Mouse (Mus musculus) thymus, postnatal 10 days (tissue): ENCODE results near the gene Ccdc86.
A peak's percentile ranks its signal among the peaks of the same experiment; 100 is the strongest.

Experiments used
- DNase-seq, 2 experiments: peaks; one replicate each; pipeline ENCODE4 v3.0.0; 2021; ENCODE audit warnings: low spot score in 2 of 2

Ccdc86 gene

DNA sequence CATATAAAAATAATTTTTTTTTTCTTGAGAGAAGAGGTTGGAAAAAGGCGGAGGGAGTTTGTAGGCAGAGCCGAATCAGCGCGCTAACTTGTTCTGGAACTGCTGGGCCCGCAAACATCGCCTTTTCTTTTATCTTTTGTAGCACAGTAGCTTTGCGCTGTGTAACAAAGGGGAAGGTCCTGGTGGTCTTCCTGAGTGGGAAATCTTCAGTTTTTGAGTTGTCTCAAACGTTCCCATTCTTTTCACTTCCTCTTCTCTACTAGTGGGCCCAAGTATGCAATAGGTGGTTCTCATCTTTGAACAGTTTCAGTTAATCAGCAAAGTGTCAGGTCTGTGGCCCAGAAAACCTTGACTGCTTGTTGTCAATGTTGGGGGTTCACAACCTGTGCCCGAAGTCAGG lies 492 bp upstream of the Ccdc86 start:
- no peak for DNase-seq

GRCm38 (mm10) chr19:10948416-10948815 lies 650 bp downstream of the Ccdc86 start:
- DNase-seq: peak; percentile 9 to 16

- no peak for DNase-seq
Measured at GRCm38 (mm10) chr19:10947219-10947618, 1.8 kb downstream of the Ccdc86 start.

GRCm38 (mm10) chr19:10946506-10946905 lies 2.6 kb downstream of the Ccdc86 start:
- no peak for DNase-seq

- no peak for DNase-seq
Measured at GRCm38 (mm10) chr19:10943955-10944354, 5.1 kb downstream of the Ccdc86 start.

DNA sequence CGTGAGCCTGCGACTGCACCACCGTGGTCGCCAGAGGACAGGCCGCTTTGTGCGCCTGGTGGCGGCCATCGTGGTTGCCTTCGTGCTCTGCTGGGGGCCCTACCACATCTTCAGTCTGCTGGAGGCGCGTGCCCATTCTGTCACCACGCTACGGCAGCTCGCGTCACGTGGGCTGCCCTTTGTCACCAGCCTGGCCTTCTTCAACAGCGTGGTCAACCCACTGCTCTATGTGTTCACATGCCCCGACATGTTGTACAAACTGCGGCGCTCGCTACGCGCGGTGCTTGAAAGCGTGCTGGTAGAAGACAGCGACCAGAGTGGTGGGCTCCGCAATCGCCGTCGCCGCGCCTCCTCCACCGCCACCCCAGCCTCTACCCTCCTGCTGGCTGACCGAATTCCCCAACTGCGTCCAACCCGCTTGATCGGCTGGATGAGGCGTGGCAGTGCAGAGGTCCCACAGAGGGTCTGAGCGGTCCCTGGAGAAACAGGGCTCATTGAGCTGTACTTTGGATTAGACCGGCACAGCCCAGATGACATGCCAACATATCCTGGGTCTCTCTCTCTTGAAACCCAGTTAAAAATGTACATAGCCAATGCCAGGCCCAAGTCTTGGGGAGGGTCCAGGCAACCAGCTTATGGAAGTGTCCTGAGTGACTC lies 8.1 kb downstream of the Ccdc86 start:
- no peak for DNase-seq

DNA sequence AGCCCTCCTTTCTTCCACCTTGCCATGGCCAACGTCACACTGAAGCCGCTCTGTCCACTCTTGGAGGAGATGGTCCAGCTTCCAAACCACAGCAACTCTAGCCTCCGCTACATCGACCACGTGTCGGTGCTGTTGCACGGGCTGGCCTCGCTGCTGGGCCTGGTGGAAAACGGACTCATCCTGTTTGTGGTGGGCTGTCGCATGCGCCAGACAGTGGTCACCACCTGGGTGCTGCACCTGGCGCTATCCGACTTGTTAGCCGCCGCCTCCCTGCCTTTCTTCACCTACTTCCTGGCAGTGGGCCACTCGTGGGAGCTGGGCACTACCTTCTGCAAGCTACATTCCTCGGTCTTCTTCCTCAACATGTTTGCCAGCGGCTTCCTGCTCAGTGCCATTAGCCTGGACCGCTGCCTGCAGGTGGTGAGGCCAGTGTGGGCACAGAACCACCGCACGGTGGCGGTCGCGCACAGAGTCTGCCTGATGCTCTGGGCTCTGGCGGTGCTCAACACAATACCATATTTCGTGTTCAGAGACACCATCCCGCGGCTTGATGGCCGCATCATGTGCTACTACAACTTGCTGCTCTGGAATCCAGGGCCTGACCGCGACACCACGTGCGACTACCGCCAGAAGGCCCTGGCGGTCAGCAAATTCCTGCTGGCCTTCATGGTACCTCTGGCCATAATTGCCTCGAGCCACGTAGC lies 8.8 kb downstream of the Ccdc86 start:
- peak; percentile 34 to 66 for DNase-seq

DNA sequence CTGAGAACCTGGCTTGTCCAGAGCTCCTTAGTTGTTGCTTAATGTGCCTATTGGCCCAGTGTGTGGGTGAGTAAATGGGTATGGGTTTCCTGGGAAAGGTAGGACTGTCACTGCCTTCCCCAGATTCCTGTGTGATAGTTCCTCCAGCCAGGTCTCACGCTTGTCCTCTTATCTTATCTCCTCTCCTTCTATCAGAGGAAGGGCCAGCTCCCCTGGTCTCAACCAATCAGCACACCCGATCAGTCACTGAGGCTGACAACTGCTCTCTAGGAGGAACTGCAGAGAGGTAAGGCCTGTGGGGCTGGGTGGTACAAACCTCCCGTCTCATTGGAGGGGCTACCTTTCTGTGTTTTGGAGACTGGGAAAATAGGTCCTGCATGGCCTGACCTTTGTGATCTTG lies 10.3 kb downstream of the Ccdc86 start:
- DNase-seq: no peak

DNA sequence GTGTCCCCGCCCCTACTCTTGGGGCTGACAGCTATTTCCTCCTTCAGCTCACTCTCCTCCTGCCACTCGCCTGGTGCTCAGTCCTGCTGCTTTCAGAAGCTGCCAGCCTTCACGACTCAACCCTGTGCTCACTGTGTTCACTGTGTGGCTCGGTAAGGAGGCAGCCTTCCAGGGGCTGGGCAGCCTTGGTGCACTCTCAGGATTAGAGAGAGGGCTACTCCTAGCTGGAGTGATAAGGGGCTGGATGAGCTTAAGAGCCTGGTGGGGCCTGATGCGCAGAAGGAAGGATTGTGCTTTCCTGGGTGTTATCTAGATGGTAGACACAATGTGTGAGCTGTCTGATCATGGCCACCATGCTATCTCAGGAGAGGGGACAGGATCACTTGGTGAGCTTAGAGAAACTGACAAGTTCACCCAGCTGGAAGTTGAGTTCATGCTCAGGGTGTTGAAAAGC lies 11.9 kb downstream of the Ccdc86 start, which contains the start of gene Ptgdr2:
Gene Ptgdr2, plus strand, starts transcription at position 51 of the 454 bp plus-strand sequence.
- no peak for DNase-seq

DNA sequence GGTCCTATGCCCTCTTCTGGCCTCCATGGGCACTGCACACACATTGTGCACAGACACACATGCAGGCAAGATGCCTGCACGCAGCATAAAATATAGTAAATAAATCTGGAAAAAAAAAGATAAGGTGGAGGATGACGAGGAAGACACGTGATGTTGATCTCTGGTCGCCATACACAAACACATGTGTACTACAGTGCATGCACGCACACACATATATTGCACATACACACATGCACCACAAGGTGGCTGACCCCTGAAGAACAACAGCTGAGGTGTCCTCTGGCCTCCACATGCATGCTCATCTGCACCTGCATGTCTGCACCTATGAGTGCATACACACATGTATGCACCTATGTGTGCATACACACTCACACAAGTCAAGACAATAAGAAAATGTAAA lies 13.0 kb downstream of the Ccdc86 start:
- no peak for DNase-seq

GRCm38 (mm10) chr19:10935029-10935428 lies 14.0 kb downstream of the Ccdc86 start:
- no peak for DNase-seq

DNA sequence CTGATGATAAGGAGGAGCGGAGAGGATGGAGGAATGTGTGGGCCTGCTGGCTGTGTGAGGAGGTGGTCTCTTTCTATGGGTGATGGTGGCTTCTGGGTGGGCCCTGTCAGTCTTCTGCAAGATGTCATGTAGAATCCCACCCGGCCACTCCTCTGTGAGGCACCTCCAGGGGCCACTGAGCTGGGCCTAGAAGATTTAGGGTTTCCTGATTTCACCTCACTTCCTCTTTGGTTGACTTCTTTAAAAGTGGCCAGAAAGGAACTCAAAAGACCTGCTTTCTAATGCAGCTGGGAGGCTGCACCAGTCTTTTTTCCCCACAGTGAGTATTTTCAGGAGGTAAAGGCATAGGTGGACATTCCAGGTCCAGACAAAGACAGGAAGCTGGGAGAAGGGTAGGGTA lies 18.4 kb downstream of the Ccdc86 start:
- DNase-seq: no peak

GRCm38 (mm10) chr19:10926666-10927065 lies 22.4 kb downstream of the Ccdc86 start:
- DNase-seq: no peak

GRCm38 (mm10) chr19:10926123-10926621 lies 22.9 kb downstream of the Ccdc86 start:
- no peak for DNase-seq

DNA sequence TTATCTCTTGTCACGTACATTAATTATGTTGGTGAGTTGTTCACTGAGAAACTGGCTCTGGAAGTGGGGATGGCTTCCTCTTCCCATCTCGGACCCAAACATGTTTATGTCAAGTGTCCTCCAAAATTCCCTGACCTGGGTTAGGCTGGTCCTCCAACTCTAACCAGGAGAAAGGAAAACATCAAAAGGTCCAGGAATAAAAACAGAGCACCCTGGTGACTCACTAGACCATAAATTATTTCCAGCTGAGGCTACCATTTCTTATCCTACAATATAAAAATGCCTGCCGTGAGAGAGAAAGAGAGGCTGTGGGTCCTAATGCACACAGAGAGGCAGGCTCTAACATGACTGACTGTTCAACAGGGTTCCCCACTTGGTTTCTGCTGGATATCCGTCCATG lies 24.8 kb downstream of the Ccdc86 start:
- DNase-seq: no peak

- no peak for DNase-seq
Measured at GRCm38 (mm10) chr19:10921058-10921457, 28.0 kb downstream of the Ccdc86 start.

- DNase-seq: no peak
Measured at GRCm38 (mm10) chr19:10920532-10920931, 28.5 kb downstream of the Ccdc86 start, which contains the start of gene Zp1. TSS of gene Zp1 (minus strand) at chr19:10920632.

GRCm38 (mm10) chr19:10918321-10918991 lies 30.6 kb downstream of the Ccdc86 start:
- DNase-seq: no peak

DNA sequence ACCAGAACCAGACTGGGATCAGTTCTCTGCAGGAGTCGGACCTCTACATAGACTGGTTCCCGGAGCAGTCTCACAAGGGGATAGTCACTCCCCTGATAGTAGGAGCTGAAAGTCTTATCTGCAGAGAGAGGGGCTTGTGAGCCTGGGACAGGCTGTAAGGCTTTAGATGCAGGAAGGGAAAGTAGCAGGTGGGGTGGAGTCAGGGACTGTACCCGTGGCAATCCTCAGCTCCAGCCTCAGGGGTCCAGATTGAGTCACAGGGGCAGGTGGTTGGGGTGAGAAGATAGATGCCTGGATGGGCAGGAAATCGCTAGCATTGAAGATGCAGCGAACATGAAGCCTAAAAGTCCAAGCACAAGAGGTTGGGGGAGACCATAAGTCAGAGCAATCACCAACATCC lies 32.6 kb downstream of the Ccdc86 start:
- no peak for DNase-seq

DNA sequence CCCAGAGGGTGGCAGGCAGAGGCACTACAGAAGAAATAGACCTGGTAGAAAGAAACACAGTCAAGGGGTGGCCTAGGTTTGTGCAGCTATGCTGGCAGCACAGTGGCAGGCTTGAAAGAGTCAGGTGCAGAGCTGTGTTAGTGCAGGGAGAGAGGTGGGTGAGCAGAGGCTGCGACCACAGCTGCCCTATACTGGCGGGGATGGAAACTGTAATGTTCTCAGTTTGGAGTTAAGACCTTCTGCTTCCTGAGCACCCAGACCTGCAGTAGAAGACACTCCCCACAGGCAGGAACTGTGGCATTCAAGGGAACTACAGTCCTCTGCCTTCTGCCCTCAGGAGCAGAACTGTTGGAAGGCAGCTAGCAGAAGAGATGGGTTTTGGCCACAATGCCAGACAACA lies 34.2 kb downstream of the Ccdc86 start:
- DNase-seq: no peak

GRCm38 (mm10) chr19:10914291-10914690 lies 34.8 kb downstream of the Ccdc86 start:
- DNase-seq: no peak

DNA sequence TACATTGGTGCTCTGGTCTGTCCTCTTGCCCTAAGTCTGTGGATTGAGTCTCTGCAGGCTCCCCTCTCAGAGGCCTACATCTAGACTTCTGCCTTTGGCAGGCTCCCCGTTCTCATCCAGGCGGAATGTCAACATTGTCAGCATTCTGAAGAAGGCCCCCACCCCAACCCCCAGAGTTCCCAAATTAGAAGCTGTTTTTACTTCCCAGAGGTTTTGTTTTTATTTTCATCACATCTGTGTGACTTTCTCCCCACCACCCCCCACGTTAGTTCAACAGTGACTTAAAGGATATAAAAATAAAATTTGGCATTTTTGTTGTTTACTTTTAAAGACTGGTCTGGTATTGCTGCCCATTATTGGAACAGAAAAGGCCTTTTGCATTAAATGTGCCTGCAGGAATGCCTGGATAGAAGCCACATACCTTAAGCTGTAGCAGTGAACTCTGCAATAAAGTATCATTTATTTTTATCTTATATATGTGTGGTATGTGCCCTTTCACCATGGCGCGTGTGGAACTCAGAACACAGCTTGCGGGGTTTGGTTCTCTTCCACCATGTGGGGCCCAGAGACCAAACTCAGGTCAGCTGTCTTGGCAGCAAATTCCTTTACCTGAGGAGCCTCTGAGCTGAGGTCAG lies 39.9 kb downstream of the Ccdc86 start:
- DNase-seq: no peak
